Mouse (Mus musculus): ENCODE measurements around the gene Iqch. TPM values are rescaled to one million over a fixed set of nuclear protein-coding genes. Genes with fewer than 3 reads are reported as not detected.

Iqch gene
- total RNA-seq, 2 experiments from 2014 or later, result 0.20 TPM; not detected in 1

GRCm38 (mm10) chr9:63499912-63500311, 102.4 kb downstream of the Iqch start:
- no peak for DNase-seq (ENCODE audit: low spot score in 2 of 2)

- DNase-seq (ENCODE audit: low spot score in 2 of 2), result no peak
Measured at GRCm38 (mm10) chr9:63495786-63496185, 106.5 kb downstream of the Iqch start.

- no peak for DNase-seq (ENCODE audit: low spot score in 2 of 2)
Measured at GRCm38 (mm10) chr9:63493746-63494145, 108.5 kb downstream of the Iqch start.

- DNase-seq (ENCODE audit: low spot score in 2 of 2), result no peak
Measured at GRCm38 (mm10) chr9:63492291-63492690, 110.0 kb downstream of the Iqch start.

- no peak for DNase-seq (ENCODE audit: low spot score in 2 of 2)
Measured at GRCm38 (mm10) chr9:63490521-63491307, 111.6 kb downstream of the Iqch start.

- no peak for DNase-seq (ENCODE audit: low spot score in 2 of 2)
Measured at GRCm38 (mm10) chr9:63489156-63489555, 113.1 kb downstream of the Iqch start.

- no peak for DNase-seq (ENCODE audit: low spot score in 2 of 2)
Measured at GRCm38 (mm10) chr9:63465561-63465960, 136.7 kb downstream of the Iqch start.

- peak; percentile 44 to 52 for DNase-seq (ENCODE audit: low spot score in 2 of 2)
Measured at GRCm38 (mm10) chr9:63462296-63462695, 140.0 kb downstream of the Iqch start.

- no peak for DNase-seq (ENCODE audit: low spot score in 2 of 2)
Measured at GRCm38 (mm10) chr9:63456401-63456800, 145.9 kb downstream of the Iqch start.

GRCm38 (mm10) chr9:63454341-63454740, 148.0 kb downstream of the Iqch start:
- DNase-seq (ENCODE audit: low spot score in 2 of 2), result no peak

- no peak for DNase-seq (ENCODE audit: low spot score in 2 of 2)
Measured at GRCm38 (mm10) chr9:63450531-63451030, 151.7 kb downstream of the Iqch start.

GRCm38 (mm10) chr9:63443695-63444094, 158.6 kb downstream of the Iqch start:
- DNase-seq (ENCODE audit: low spot score in 2 of 2), result no peak

- no peak for DNase-seq (ENCODE audit: low spot score in 2 of 2)
Measured at GRCm38 (mm10) chr9:63430652-63431051, 171.6 kb downstream of the Iqch start.

- no peak for DNase-seq (ENCODE audit: low spot score in 2 of 2)
Measured at GRCm38 (mm10) chr9:63421096-63421736, 181.1 kb downstream of the Iqch start.

GRCm38 (mm10) chr9:63420396-63420795, 181.9 kb downstream of the Iqch start:
- no peak for DNase-seq (ENCODE audit: low spot score in 2 of 2)

GRCm38 (mm10) chr9:63400176-63400575, 202.1 kb downstream of the Iqch start:
- no peak for DNase-seq (ENCODE audit: low spot score in 2 of 2)

GRCm38 (mm10) chr9:63399463-63399815, 202.9 kb downstream of the Iqch start:
- DNase-seq (ENCODE audit: low spot score in 2 of 2), result no peak

- DNase-seq (ENCODE audit: low spot score in 2 of 2), result peak; percentile 95 to 96
Measured at GRCm38 (mm10) chr9:63398611-63399462, 203.5 kb downstream of the Iqch start, which contains the start of gene 2300009A05Rik. Gene 2300009A05Rik, minus strand, starts transcription at chr9:63399246.

GRCm38 (mm10) chr9:63395612-63396011, 206.7 kb downstream of the Iqch start:
- DNase-seq (ENCODE audit: low spot score in 2 of 2), result no peak

GRCm38 (mm10) chr9:63391307-63391706, 211.0 kb downstream of the Iqch start:
- no peak for DNase-seq (ENCODE audit: low spot score in 2 of 2)

GRCm38 (mm10) chr9:63382761-63383160, 219.5 kb downstream of the Iqch start:
- no peak for DNase-seq (ENCODE audit: low spot score in 2 of 2)

Data from adrenal gland, postnatal 4 days (tissue).